Mouse (Mus musculus): ENCODE measurements at regions not wholly inside any gene's neighbourhood (a gene's known extent, or its start where the extent isn't known, plus 50 kb on each side); places are given as distances from the start of the nearest gene placed in this dataset.

GRCm38 (mm10) chr14:24826471-24827337 is 339.8 kb downstream of the Rps24 start:
- TF ChIP-seq CTCF (IDR thresholded peaks at IDR 0.05; ENCODE audit: extremely low read depth, insufficient read length, insufficient replicate concordance, low read depth, low read length) (no peak), POLR2A (IDR thresholded peaks at IDR 0.05; ENCODE audit: low read depth, low read length) (no peak)

Measured in small intestine, adult 2 months (tissue).